In genomic region chr19:16204776-16205680, GRCm38 (mm10) we compare ENCODE assay signal across 17 mouse cellular contexts.
DNase-seq lines count a peak whose midpoint lies in the region; ATAC-seq and TF ChIP-seq lines count a peak whose summit lies in the region.
"Had no signal": no experiment of that assay in that cellular context is flagged by ENCODE, and none has a peak within 500 bp of the region (broad histone marks: within the 10 kb centered on the region; RNA-seq: fewer than 3 reads in every experiment).

No protein-coding gene starts in this region.

- no peaks in the 10 kb centered on the region for H3K36me3 ChIP-seq in heart, embryonic 13.5 days
- H3K36me3 ChIP-seq in lung, postnatal 0 days (ENCODE audit: insufficient read depth, low read length) = no peaks in the 10 kb centered on the region
- H3K36me3 ChIP-seq in hindbrain, embryonic 14.5 days (replicated peaks; ENCODE audit: control insufficient read depth, insufficient read depth) = no peaks in the 10 kb centered on the region
- H3K36me3 ChIP-seq: hindbrain, embryonic 15.5 days; limb, embryonic 13.5 days; midbrain, embryonic 15.5 days; neural tube, embryonic 12.5 days had no signal

- H3K4me1 ChIP-seq in heart, embryonic 13.5 days = peaks cover 38% of the 10 kb centered on the region
- H3K4me1 ChIP-seq in lung, postnatal 0 days (ENCODE audit: insufficient read depth, low read depth, low read length) = peaks cover 3% of the 10 kb centered on the region; the same call in 1 of the 2 replicates
- peaks cover 10% of the 10 kb centered on the region; the same call in 1 of the 2 replicates for H3K4me1 ChIP-seq in hindbrain, embryonic 14.5 days (replicated peaks; ENCODE audit: control insufficient read depth, insufficient read depth, low read length)
- H3K4me1 ChIP-seq: neural tube, embryonic 12.5 days had no signal

- no peaks in the 10 kb centered on the region for H3K9me3 ChIP-seq in heart, embryonic 13.5 days
- H3K9me3 ChIP-seq in lung, postnatal 0 days (ENCODE audit: low read length) = no peaks in the 10 kb centered on the region
- no peaks in the 10 kb centered on the region for H3K9me3 ChIP-seq in hindbrain, embryonic 14.5 days (ENCODE audit: control insufficient read depth, low read length)
- H3K9me3 ChIP-seq: hindbrain, embryonic 15.5 days; limb, embryonic 13.5 days; midbrain, embryonic 15.5 days; neural tube, embryonic 12.5 days had no signal

- ATAC-seq in heart, embryonic 13.5 days (ENCODE audit: extremely low read depth, insufficient number of reproducible peaks, low FRiP score, low TSS enrichment) = no peak
- ATAC-seq in Patski = peak; percentile 90
- ATAC-seq in lung, postnatal 0 days = peak; percentile 95
- ATAC-seq in hindbrain, embryonic 14.5 days (ENCODE audit: low FRiP score) = no peak
- ATAC-seq: forebrain, postnatal 0 days; midbrain, embryonic 15.5 days had no signal

- no peak overlapping the region for H3K4me2 ChIP-seq in heart, embryonic 13.5 days
- peak overlapping the region; percentile 33 for H3K4me2 ChIP-seq in lung, postnatal 0 days (replicated peaks; ENCODE audit: low read depth, low read length)
- H3K4me2 ChIP-seq in hindbrain, embryonic 14.5 days (replicated peaks) = no peak overlapping the region
- H3K4me2 ChIP-seq: heart, embryonic 11.5 days; hindbrain, embryonic 15.5 days; limb, embryonic 13.5 days; midbrain, embryonic 15.5 days; neural tube, embryonic 12.5 days had no signal

- peak; percentile 68; the same call in 1 of the 2 replicates for TF ChIP-seq EP300 in lung, postnatal 0 days (IDR thresholded peaks at IDR 0.05)

- H3K27me3 ChIP-seq in heart, embryonic 13.5 days (replicated peaks) = no peaks in the 10 kb centered on the region
- H3K27me3 ChIP-seq in Patski = no peaks in the 10 kb centered on the region
- no peaks in the 10 kb centered on the region for H3K27me3 ChIP-seq in lung, postnatal 0 days (replicated peaks; ENCODE audit: insufficient read depth, low read length)
- no peaks in the 10 kb centered on the region for H3K27me3 ChIP-seq in hindbrain, embryonic 14.5 days (ENCODE audit: control insufficient read depth, insufficient read depth, low read length)
- H3K27me3 ChIP-seq: hindbrain, embryonic 15.5 days; limb, embryonic 13.5 days; midbrain, embryonic 15.5 days; neural tube, embryonic 12.5 days had no signal

- in situ Hi-C loops in Patski (cut with MboI; ENCODE audit: low pct_unique_long_range_greater_than_20kb) = no loop called here

- no peak for TF ChIP-seq CTCF in Patski (IDR thresholded peaks at IDR 0.05)
- no peak for TF ChIP-seq CTCF in lung, postnatal 0 days (IDR thresholded peaks at IDR 0.05)

- H3K27ac ChIP-seq in heart, embryonic 13.5 days (replicated peaks) = peak overlapping the region; percentile 5; the same call in 1 of the 2 replicates
- H3K27ac ChIP-seq in lung, postnatal 0 days (ENCODE audit: low read length) = peak overlapping the region; percentile 88
- H3K27ac ChIP-seq in hindbrain, embryonic 14.5 days = no peak overlapping the region
- H3K27ac ChIP-seq: hindbrain, embryonic 15.5 days; limb, embryonic 13.5 days; midbrain, embryonic 15.5 days; neural tube, embryonic 12.5 days had no signal

- no peak overlapping the region for H3K9ac ChIP-seq in heart, embryonic 13.5 days
- H3K9ac ChIP-seq in lung, postnatal 0 days (replicated peaks; ENCODE audit: low read depth) = no peak overlapping the region
- no peak overlapping the region for H3K9ac ChIP-seq in hindbrain, embryonic 14.5 days
- H3K9ac ChIP-seq: forebrain, postnatal 0 days; hindbrain, embryonic 15.5 days; limb, embryonic 13.5 days; midbrain, embryonic 15.5 days; neural tube, embryonic 12.5 days had no signal

- POLR2A ChIA-PET in Patski (lab: Charles Lee) = interaction anchor here (0.5 to 0.7 kb wide), 2 partner anchors 31 to 135 kb away, joined by 3 to 4 read pairs; no protein-coding TSS in a partner anchor

- DNase-seq in heart, postnatal 25 days (ENCODE audit: low spot score) = no peak
- DNase-seq in 3134 (ENCODE audit: extremely low read depth, insufficient read length, low spot score) (peak; percentile 34), Patski (ENCODE audit: low read depth, low spot score) (peak; percentile 73)
- DNase-seq in lung, postnatal 0 days (ENCODE audit: low spot score) = peak; percentile 85
- DNase-seq in spleen, postnatal 10 days (ENCODE audit: low spot score in 2 of 2) = no peak
- no peak for DNase-seq in heart, postnatal 14 days
- DNase-seq in hindbrain, embryonic 14.5 days (ENCODE audit: low spot score) = no peak
- DNase-seq: cerebellum, adult 9-10 months; forebrain, postnatal 0 days; gastrocnemius, postnatal 25 days; spleen, adult 18-20 months had no signal

- CTCF ChIA-PET in Patski (lab: Charles Lee) = interaction anchor here (0.6 to 1.4 kb wide), 5 partner anchors 13 to 169 kb away, joined by 3 to 4 read pairs (median 3); no protein-coding TSS in a partner anchor

- intact Hi-C loops in heart, postnatal 25 days (cut with DNase I) = no loop called here
- intact Hi-C loops in heart, postnatal 14 days (cut with DNase I) = no loop called here

- WGBS in heart, embryonic 13.5 days = 72% methylated on average over 7 of the region's 7 CpGs
- 55% methylated on average over 7 of the region's 7 CpGs for WGBS in lung, postnatal 0 days
- 91% methylated on average over 7 of the region's 7 CpGs for WGBS in hindbrain, embryonic 14.5 days

- H3K4me3 ChIP-seq in heart, embryonic 13.5 days = no peak overlapping the region
- H3K4me3 ChIP-seq in lung, postnatal 0 days (ENCODE audit: low read depth, low read length) = no peak overlapping the region
- H3K4me3 ChIP-seq in hindbrain, embryonic 14.5 days (replicated peaks; ENCODE audit: low read length) = no peak overlapping the region
- H3K4me3 ChIP-seq: hindbrain, embryonic 15.5 days; limb, embryonic 13.5 days; midbrain, embryonic 15.5 days; neural tube, embryonic 12.5 days had no signal

Comparison
In these comparisons a context has a peak if more than half of its experiments do, and no peak if none do; other contexts are left out.
1. ATAC-seq: peak in Patski (single experiment) and lung, postnatal 0 days (single experiment); none in heart, embryonic 13.5 days (single experiment) and hindbrain, embryonic 14.5 days (single experiment).
2. DNase-seq: peak in 3134 (single experiment), Patski (single experiment) and lung, postnatal 0 days (single experiment); none in heart, postnatal 25 days (single experiment), spleen, postnatal 10 days (0 of 2), heart, postnatal 14 days (0 of 2) and hindbrain, embryonic 14.5 days (single experiment).